Mouse (Mus musculus) liver, embryonic 13.5 days (tissue): ENCODE measurements around the gene Herc2. TPM values are rescaled to one million over a fixed set of nuclear protein-coding genes. Genes with fewer than 3 reads are reported as not detected.

Experiments used
- polyA plus RNA-seq: library from polyadenylated mRNA; unstranded; fragments of >200 nt; fragmentation: Nextera tagmentation; extraction: Ambion mirVana; gene quantifications from 2 replicates; pipeline ENCODE4 v1.2.1, GENCODE M21; 2015

Gene Herc2
- polyA plus RNA-seq, 1 experiment from 2014 or later = 15.7 TPM

Other genes with a start within 250 kb of the Herc2 start
- gene Cyfip1, start 208.5 kb upstream of the Herc2 start, polyA plus RNA-seq = 18.8 and 21.3 TPM in 2 replicates
- 24.9 and 29.3 TPM in 2 replicates for gene Nipa2, start 87.7 kb upstream of the Herc2 start, polyA plus RNA-seq
- 15.6 and 16.2 TPM in 2 replicates for gene Nipa1, start 30.2 kb upstream of the Herc2 start, polyA plus RNA-seq
- not detected in 2 replicates for gene Oca2, start 189.6 kb downstream of the Herc2 start, polyA plus RNA-seq